Mouse (Mus musculus) kidney, postnatal 0 days (tissue): ENCODE results near the gene Zfp825. TPM values are rescaled to one million over a fixed set of nuclear protein-coding genes. Genes with fewer than 3 reads are reported as not detected.
"Not testable (repeated sequence)": the region's sequence is repeated elsewhere in the genome, so short reads cannot be mapped to it uniquely, and the experiment has no call there.

Experiments
- ATAC-seq: fragments of 200-750 bp; cut with Nextera tagmentation; replicated peaks from 2 replicates; pipeline ENCODE4 v1.8.0; 2017; ENCODE audit warnings: low read depth, moderate number of reproducible peaks, moderate TSS enrichment, moderate library complexity; ENCODE audit not compliant: low FRiP score
- DNase-seq: peaks from one replicate; pipeline ENCODE4 v3.0.0-alpha.2; 2016; ENCODE audit warnings: low spot score
- H3K27ac ChIP-seq: fragments of 300-500 bp; sonication (generic); 2 replicates; pipeline ENCODE4 v1.5.1; 2014; ENCODE audit warnings: mild to moderate bottlenecking
- H3K27me3 ChIP-seq: fragments of 300-500 bp; sonication (generic); 2 replicates; pipeline ENCODE4 v1.6.1; 2014; ENCODE audit warnings: low read length, mixed read lengths; ENCODE audit not compliant: insufficient read depth
- H3K36me3 ChIP-seq: fragments of 300-500 bp; sonication (generic); 2 replicates; pipeline ENCODE4 v1.6.1; 2014; ENCODE audit warnings: low read length, mixed read lengths; ENCODE audit not compliant: insufficient read depth
- H3K4me1 ChIP-seq: fragments of 300-500 bp; sonication (generic); replicated peaks from 2 replicates; pipeline ENCODE4 v1.6.1; 2014; ENCODE audit warnings: antibody characterized with exemption, low read length, mixed read lengths; ENCODE audit not compliant: insufficient read depth
- H3K4me2 ChIP-seq: fragments of 300-500 bp; sonication (generic); 2 replicates; pipeline ENCODE4 v1.6.1; 2014; ENCODE audit warnings: mild to moderate bottlenecking, low read length, moderate library complexity, mixed read lengths
- H3K4me3 ChIP-seq: fragments of 300-500 bp; sonication (generic); replicated peaks from 2 replicates; pipeline ENCODE4 v1.5.1; 2014; ENCODE audit warnings: low read depth, low read length
- H3K9ac ChIP-seq: fragments of 300-500 bp; sonication (generic); 2 replicates; pipeline ENCODE4 v1.6.1; 2014; ENCODE audit warnings: low read depth, low read length
- H3K9me3 ChIP-seq: fragments of 300-500 bp; sonication (generic); replicated peaks from 2 replicates; pipeline ENCODE4 v1.6.1; 2016; ENCODE audit warnings: low read length, inconsistent platforms, mixed read lengths
- CTCF ChIP-seq: IDR thresholded peaks from 2 replicates; pipeline ENCODE4 v1.5.1; 2016; ENCODE audit warnings: antibody characterized with exemption, low read depth, mild to moderate bottlenecking, moderate library complexity
- WGBS: fragments of 180-500 bp; shearing (Covaris S2); extraction: QIAGEN DNeasy Blood & Tissue Kit; methylation state at CpG from one replicate; pipeline ENCODE4 v1.1.7; 2014; 5-methylcytosine and 5-hydroxymethylcytosine counted together
- polyA plus RNA-seq: library from polyadenylated mRNA; unstranded; fragments of >200 nt; fragmentation: Nextera tagmentation; extraction: Ambion mirVana; gene quantifications from 2 replicates; pipeline ENCODE4 v1.2.1, GENCODE M21; 2015

Zfp825 gene
- polyA plus RNA-seq, 1 experiment from 2014 or later: 18.7 TPM

DNA sequence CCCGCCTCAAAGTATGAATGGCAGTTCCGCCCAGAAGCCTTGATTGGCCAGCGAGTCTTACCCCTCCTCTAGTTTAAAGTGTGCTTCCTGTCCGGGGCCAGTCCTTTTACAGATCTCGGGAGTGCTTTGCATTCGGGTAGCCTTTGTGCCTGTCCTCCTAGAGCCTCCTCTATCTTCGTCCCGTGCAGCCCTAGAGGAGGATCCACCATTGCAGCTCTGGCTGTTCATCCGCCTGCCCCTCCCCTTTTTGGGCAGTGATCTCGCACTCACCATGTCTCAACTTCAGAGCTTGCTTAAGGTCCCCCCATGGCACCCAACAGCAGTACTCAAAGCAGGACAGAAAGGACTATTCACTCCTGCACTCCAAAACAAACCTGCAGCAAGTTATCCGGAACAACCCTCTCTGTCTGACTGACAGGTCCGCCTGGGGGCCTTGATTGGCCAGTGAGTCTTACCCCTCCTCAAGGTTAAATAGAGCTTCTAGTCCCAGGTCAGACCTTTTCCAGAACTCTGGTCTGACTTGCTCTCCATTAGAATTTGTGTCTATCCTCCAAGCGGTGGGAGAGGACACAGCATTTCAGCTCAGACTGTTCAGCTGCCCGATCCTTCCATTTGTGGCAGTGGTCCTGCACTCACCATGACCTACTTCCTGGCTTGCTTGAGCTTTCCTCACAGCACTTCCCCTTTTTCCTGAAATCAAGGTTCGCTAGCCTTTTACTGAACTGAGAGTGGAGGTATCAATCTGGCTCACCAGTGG is 28.9 kb upstream of the Zfp825 start:
- Histone ChIP-seq H3K9me3 (no peaks in the 10 kb centered on the region), H3K9ac (peak overlapping the region; percentile 46), H3K4me1 (no peaks in the 10 kb centered on the region), H3K27ac (peak overlapping the region; percentile 85), H3K36me3 (no peaks in the 10 kb centered on the region), H3K27me3 (no peaks in the 10 kb centered on the region), H3K4me3 (peak overlapping the region; percentile 37), H3K4me2 (peak overlapping the region; percentile 56)
- ATAC-seq: peak; percentile 98
- no peak for TF ChIP-seq CTCF
- peak; percentile 91 for DNase-seq
- under 1% methylated on average over 15 of the region's 15 CpGs for WGBS

DNA sequence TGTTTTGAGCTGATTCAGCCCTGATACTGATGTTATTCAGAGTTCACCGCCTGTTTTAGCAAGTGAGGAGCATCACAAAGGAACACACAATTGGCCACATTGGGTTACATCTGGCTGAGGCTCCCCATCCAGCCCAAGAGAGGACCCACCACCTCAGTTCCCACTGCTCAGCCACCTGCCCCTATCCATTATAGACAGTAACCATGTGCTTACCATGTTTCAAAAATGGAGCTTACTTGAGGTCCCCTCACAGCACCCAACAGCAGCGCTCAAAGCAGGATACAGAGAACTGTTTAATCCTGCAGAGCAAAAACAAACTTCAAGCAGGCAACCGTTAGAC is 28.3 kb upstream of the Zfp825 start:
- ATAC-seq, H3K36me3 ChIP-seq, H3K27me3 ChIP-seq, DNase-seq, H3K9me3 ChIP-seq, H3K4me1 ChIP-seq: not testable (repeated sequence)
- 0% methylated on average over 3 of the region's 3 CpGs for WGBS
- Histone ChIP-seq H3K4me2 (peak overlapping the region; percentile 56), H3K27ac (peak overlapping the region; percentile 85; the same call in 1 of the 2 replicates), H3K4me3 (peak overlapping the region; percentile 37), H3K9ac (peak overlapping the region; percentile 46; the same call in 1 of the 2 replicates)

DNA sequence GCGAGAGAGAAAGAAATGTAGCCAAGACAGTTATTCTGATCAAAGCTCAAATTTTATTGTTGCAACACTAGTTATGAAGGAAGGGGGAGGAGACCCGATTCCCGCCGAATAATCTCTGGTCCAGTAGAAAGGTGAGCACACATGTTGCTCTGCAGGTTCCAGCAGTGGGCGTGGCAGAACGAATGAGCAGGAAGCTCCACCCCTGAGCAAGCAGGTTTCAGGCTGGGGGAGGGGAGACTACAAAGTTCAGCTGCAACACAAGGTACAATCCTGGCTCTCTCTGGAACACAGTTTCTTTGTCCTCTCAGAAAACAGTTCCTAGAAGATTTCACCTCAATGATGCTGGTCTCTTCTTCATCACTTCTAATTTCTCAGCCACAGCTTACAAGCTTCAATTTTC is 14.2 kb upstream of the Zfp825 start:
- DNase-seq, H3K27me3 ChIP-seq, H3K4me3 ChIP-seq, H3K9me3 ChIP-seq, H3K4me1 ChIP-seq, H3K9ac ChIP-seq, ATAC-seq, H3K4me2 ChIP-seq, H3K27ac ChIP-seq, H3K36me3 ChIP-seq: not testable (repeated sequence)
- 88% methylated on average over 6 of the region's 6 CpGs for WGBS

DNA sequence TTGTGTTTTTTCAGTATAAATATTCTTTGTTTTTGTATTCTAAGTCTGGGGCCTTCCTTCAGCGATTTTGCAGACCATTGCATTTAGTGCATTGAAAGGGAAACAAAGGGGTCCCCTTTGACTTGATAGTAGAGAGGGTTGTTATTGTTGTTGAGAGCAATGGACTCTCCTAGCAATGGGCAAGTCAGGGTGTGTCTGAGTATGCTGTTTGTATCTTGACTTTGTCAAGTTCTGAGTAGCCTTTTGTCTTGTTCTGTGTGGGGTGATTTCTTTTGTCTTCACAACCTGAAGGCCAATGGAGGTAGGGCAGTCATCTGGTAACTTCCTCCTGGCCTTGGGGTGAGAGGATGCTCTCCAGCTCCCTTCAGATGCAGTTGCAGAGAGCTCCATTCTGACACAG is 9.1 kb upstream of the Zfp825 start:
- not testable (repeated sequence) for ATAC-seq

DNA sequence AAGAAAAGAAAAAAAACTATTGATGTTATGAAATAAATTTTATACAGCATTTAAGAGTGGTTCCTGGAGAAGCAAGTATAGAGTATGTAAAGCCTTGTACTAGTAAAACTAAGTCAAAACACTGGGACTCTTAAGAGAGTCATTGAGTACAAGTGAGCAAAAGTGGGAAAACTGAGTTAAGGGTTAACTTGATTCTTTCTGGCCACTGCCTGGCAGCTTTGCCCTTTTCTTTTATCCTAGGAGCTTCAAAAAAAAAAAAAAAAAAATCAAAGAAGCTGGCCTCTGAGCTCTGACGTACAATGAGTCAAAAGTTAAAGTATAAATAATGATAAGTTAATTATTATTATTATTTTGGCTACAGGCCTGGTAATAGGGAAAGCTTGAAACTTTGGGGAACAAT is 5.9 kb upstream of the Zfp825 start:
- not testable (repeated sequence) for H3K4me1 ChIP-seq, H3K27me3 ChIP-seq, H3K9ac ChIP-seq, ATAC-seq, H3K9me3 ChIP-seq, H3K36me3 ChIP-seq, H3K4me2 ChIP-seq, DNase-seq, H3K27ac ChIP-seq, H3K4me3 ChIP-seq
- 16% methylated on average over 1 of the region's 1 CpGs for WGBS

More for the DNA sequence above, 9.1 kb upstream of the Zfp825 start:
- H3K4me2 ChIP-seq, H3K36me3 ChIP-seq, H3K9me3 ChIP-seq, H3K27me3 ChIP-seq, H3K4me3 ChIP-seq, DNase-seq, H3K4me1 ChIP-seq, H3K9ac ChIP-seq, H3K27ac ChIP-seq: not testable (repeated sequence)
- WGBS: 97% methylated on average over 1 of the region's 1 CpGs

DNA sequence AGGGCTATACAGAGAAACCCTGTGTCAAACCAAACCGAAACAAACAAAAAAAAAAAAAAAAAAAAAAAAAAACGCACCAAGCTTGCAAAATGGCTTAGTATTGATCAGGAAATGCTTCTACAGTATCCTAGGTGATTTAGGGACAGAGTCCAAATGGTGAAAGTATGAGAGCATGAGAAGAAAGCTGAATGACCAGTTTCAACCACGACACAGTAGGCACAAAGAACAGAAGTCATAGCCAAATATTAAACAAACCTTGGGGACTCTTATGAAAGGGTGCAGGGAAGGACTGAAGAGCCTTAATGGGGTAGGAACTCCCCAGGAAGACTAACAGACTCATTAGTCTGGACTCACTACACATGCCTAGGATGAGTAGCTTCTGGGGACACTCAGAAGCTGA is 9.5 kb downstream of the Zfp825 start:
- not testable (repeated sequence) for ATAC-seq, H3K27ac ChIP-seq, DNase-seq, H3K4me2 ChIP-seq, H3K4me1 ChIP-seq, H3K9me3 ChIP-seq, H3K4me3 ChIP-seq, H3K36me3 ChIP-seq, H3K27me3 ChIP-seq, H3K9ac ChIP-seq
- 96% methylated on average over 3 of the region's 3 CpGs for WGBS

DNA sequence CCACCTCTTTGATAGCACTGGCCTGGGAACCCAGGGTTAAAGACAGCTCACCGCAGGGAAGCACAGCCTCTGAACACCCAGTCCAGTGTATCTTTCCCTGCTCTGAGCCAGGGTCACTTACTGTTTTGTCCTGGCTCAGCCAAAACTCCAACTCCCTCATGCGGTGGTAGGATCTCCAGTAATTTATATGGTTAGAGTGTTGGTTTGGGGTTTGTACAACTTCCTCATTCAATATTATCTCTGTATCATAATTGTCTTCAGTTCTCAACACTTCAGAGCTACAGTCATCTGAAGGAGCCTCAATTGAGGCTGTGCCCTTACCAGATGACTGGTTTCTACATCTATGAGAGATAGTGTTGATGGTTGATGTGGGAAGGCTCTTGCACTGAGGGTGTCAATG is 22.3 kb downstream of the Zfp825 start:
- H3K27ac ChIP-seq, H3K9me3 ChIP-seq, H3K4me1 ChIP-seq, H3K4me2 ChIP-seq, H3K9ac ChIP-seq, H3K36me3 ChIP-seq, ATAC-seq, DNase-seq, H3K4me3 ChIP-seq, H3K27me3 ChIP-seq: not testable (repeated sequence)
- 78% methylated on average over 2 of the region's 2 CpGs for WGBS
